Mouse (Mus musculus) monocyte, adult 2 months (primary cell): ENCODE data around the gene Dgat2l6.
A peak's percentile ranks its signal among the peaks of the same experiment; 100 is the strongest.

Experiments
- DNase-seq, 2 experiments: peaks; one replicate each; pipeline ENCODE4 v3.0.0; 2022; ENCODE audit warnings: low spot score in 2 of 2, low read depth in 1 of 2

The Dgat2l6 gene

GRCm38 (mm10) chrX:100524471-100524870 lies at the start of gene Dgat2l6:
Gene Dgat2l6, plus strand, starts transcription at chrX:100524838.
- DNase-seq, result no peak

GRCm38 (mm10) chrX:100475569-100476223 lies 48.9 kb upstream of the Dgat2l6 start:
- no peak for DNase-seq

GRCm38 (mm10) chrX:100480317-100480716 lies 44.3 kb upstream of the Dgat2l6 start:
- DNase-seq, result peak; percentile 9 to 10

- no peak for DNase-seq
Measured at GRCm38 (mm10) chrX:100493500-100494067, 31.1 kb upstream of the Dgat2l6 start.

GRCm38 (mm10) chrX:100494068-100494978 lies 30.3 kb upstream of the Dgat2l6 start, which contains the start of gene Igbp1:
Gene Igbp1, plus strand, starts transcription at chrX:100494291.
- DNase-seq, result peak; percentile 42 to 67

GRCm38 (mm10) chrX:100504175-100504851 lies 20.3 kb upstream of the Dgat2l6 start:
- no peak for DNase-seq

GRCm38 (mm10) chrX:100508164-100508563 lies 16.5 kb upstream of the Dgat2l6 start:
- no peak for DNase-seq

GRCm38 (mm10) chrX:100509921-100510320 lies 14.7 kb upstream of the Dgat2l6 start:
- no peak for DNase-seq

- DNase-seq, result no peak
Measured at GRCm38 (mm10) chrX:100516683-100517082, 8.0 kb upstream of the Dgat2l6 start.

GRCm38 (mm10) chrX:100517626-100518025 lies 7.0 kb upstream of the Dgat2l6 start:
- no peak for DNase-seq

- no peak for DNase-seq
Measured at GRCm38 (mm10) chrX:100518532-100518931, 6.1 kb upstream of the Dgat2l6 start.

- no peak for DNase-seq
Measured at GRCm38 (mm10) chrX:100556026-100556425, 31.4 kb downstream of the Dgat2l6 start.

- no peak for DNase-seq
Measured at GRCm38 (mm10) chrX:100565696-100566095, 41.1 kb downstream of the Dgat2l6 start.

- no peak for DNase-seq
Measured at GRCm38 (mm10) chrX:100571951-100572350, 47.3 kb downstream of the Dgat2l6 start, which contains the start of gene Awat1. Gene Awat1, plus strand, starts transcription at chrX:100572251.

GRCm38 (mm10) chrX:100594791-100595190 lies 70.2 kb downstream of the Dgat2l6 start, which contains the start of gene P2ry4:
Gene P2ry4, minus strand, starts transcription at chrX:100594869.
- DNase-seq, result no peak
